Mouse (Mus musculus): Measurements from ENCODE around the gene Rexo5. TPM values are rescaled to one million over a fixed set of nuclear protein-coding genes. Genes with fewer than 3 reads are reported as not detected.
A peak's percentile ranks its signal among the peaks of the same experiment; 100 is the strongest.

Gene Rexo5
- polyA plus RNA-seq, 1 experiment from 2014 or later = 23.9 TPM

DNA sequence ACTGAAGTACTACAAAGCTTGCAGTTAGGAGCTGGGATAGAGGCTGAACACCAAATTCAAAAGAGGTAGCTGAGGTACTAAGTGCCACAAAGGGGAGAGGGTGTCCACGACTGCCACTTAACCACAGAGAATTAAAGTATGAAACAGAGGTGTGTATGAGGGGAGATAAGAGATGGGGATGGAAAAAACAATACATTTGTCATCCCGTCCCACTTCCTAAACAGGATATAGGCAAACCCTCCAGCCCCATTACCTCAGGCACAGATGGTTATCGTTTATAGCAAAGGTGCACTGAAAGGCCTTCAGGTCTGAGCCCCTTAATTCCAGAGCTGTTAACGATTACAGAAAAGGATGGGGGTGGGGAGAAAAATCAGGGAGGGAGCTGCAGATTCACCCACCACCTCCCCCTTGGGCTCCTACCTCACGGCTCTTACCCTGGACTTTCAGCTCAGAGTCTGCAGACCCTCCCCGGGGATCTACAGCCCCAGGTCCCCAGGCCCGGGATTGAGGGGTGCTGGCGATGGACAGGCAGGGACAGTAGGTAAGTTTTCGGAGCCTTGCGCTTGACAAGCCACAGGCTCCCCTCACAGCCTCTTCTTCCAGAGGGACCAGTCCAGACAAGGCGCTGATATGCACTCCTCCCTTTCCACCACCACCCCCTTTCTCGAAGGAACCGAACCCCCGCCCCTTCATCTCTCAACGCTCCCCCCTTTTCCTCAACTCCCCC, 101.2 kb downstream of the Rexo5 start:
- ATAC-seq (ENCODE audit: borderline replicate concordance, extremely low read depth, low FRiP score, low TSS enrichment) = peak; percentile 47
- no peaks in the 10 kb centered on the region for H3K36me3 ChIP-seq
- H3K4me1 ChIP-seq = peaks cover 27% of the 10 kb centered on the region
- no peaks in the 10 kb centered on the region for H3K9me3 ChIP-seq
- H3K27me3 ChIP-seq = no peaks in the 10 kb centered on the region
- peak overlapping the region; percentile 81 for H3K4me2 ChIP-seq
- peak overlapping the region; percentile 80 for H3K4me3 ChIP-seq
- H3K27ac ChIP-seq = peak overlapping the region; percentile 97
- H3K9ac ChIP-seq = peak overlapping the region; percentile 81
- 1% methylated on average over 15 of the region's 15 CpGs for WGBS

GRCm38 (mm10) chr7:119895639-119896512, 102.1 kb downstream of the Rexo5 start, which contains the start of the genes Lyrm1 and Dcun1d3:
Gene Lyrm1, plus strand, starts transcription at chr7:119895861.
Gene Dcun1d3, minus strand, starts transcription at chr7:119896298.
- WGBS = under 1% methylated on average over 63 of the region's 63 CpGs
- peak; percentile 99 for ATAC-seq (ENCODE audit: borderline replicate concordance, extremely low read depth, low FRiP score, low TSS enrichment)
- H3K9me3 ChIP-seq = no peaks in the 10 kb centered on the region
- peaks cover 27% of the 10 kb centered on the region for H3K4me1 ChIP-seq
- no peaks in the 10 kb centered on the region for H3K27me3 ChIP-seq
- H3K4me2 ChIP-seq = peak within 1 kb of the TSS; percentile 81
- peak within 1 kb of the TSS; percentile 80 for H3K4me3 ChIP-seq
- H3K36me3 ChIP-seq = no peaks in the 10 kb centered on the region
- peak within 1 kb of the TSS; percentile 81 for H3K9ac ChIP-seq
- H3K27ac ChIP-seq = peak within 1 kb of the TSS; percentile 97

DNA sequence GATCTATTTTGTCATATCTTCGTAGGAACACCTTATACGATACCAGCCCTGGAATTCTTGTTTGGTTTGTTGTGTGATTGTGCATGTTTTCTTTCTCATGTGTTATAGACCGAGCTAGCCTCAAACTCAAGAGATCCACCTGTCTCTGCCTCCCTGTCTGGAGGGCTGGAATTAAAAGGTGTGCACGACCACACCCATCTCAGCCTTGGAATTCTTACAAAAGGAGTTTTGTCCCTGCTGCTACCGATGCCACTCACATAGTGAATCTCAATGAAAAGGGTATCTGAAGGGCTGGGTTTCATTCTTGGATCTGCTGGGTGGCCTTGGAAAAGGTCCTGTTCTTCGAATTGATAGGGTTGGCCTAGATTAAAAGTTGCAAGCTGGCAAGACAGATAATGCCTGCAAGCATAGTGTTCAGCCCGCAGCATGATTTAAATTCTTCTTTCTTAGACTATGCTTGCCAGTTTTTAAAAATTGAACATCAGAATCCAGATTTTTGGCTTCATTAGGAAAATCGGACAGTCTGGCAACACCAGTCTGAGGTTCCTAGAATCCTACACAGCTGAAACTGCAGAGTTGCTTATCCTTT, 103.8 kb downstream of the Rexo5 start:
- H3K4me1 ChIP-seq = peaks cover 27% of the 10 kb centered on the region
- no peak overlapping the region for H3K4me2 ChIP-seq
- no peak overlapping the region for H3K4me3 ChIP-seq
- H3K36me3 ChIP-seq = no peaks in the 10 kb centered on the region
- ATAC-seq (ENCODE audit: borderline replicate concordance, extremely low read depth, low FRiP score, low TSS enrichment) = no peak
- 88% methylated on average over 8 of the region's 8 CpGs for WGBS
- H3K9me3 ChIP-seq = no peaks in the 10 kb centered on the region
- no peak overlapping the region for H3K9ac ChIP-seq
- H3K27me3 ChIP-seq = no peaks in the 10 kb centered on the region
- H3K27ac ChIP-seq = no peak overlapping the region

- Histone ChIP-seq H3K9me3 (no peaks in the 10 kb centered on the region), H3K4me2 (no peak overlapping the region), H3K4me3 (no peak overlapping the region), H3K27me3 (no peaks in the 10 kb centered on the region), H3K36me3 (no peaks in the 10 kb centered on the region), H3K9ac (no peak overlapping the region), H3K4me1 (peaks cover 24% of the 10 kb centered on the region), H3K27ac (no peak overlapping the region)
- no peak for ATAC-seq (ENCODE audit: borderline replicate concordance, extremely low read depth, low FRiP score, low TSS enrichment)
- 43% methylated on average over 1 of the region's 1 CpGs for WGBS
These were observed 104.5 kb downstream of the Rexo5 start for GRCm38 (mm10) chr7:119898247-119898856.

Other genes with a start within 250 kb of the Rexo5 start
- gene Acsm2, start 239.7 kb upstream of the Rexo5 start, polyA plus RNA-seq (2015; fragmentation: Nextera tagmentation; extraction: Ambion mirVana) = 0.20 TPM in 1 of 2 replicates, not detected in the other
- 3.5 and 4.0 TPM in 2 replicates for gene Acsm1, start 187.0 kb upstream of the Rexo5 start, polyA plus RNA-seq (2015; fragmentation: Nextera tagmentation; extraction: Ambion mirVana)
- gene Acsm4, start 104.0 kb upstream of the Rexo5 start, polyA plus RNA-seq (2015; fragmentation: Nextera tagmentation; extraction: Ambion mirVana) = 0.09 TPM in 1 of 2 replicates, not detected in the other
- gene Thumpd1, start 73.2 kb upstream of the Rexo5 start, polyA plus RNA-seq (2015; fragmentation: Nextera tagmentation; extraction: Ambion mirVana) = 70.1 and 72.0 TPM in 2 replicates
- 0.15 and 0.29 TPM in 2 replicates for gene Acsm3, start 33.1 kb upstream of the Rexo5 start, polyA plus RNA-seq (2015; fragmentation: Nextera tagmentation; extraction: Ambion mirVana)
- 26.3 and 26.7 TPM in 2 replicates for gene Eri2, start 52 bp downstream of the Rexo5 start, polyA plus RNA-seq (2015; fragmentation: Nextera tagmentation; extraction: Ambion mirVana)
- 7.0 and 9.0 TPM in 2 replicates for gene Lyrm1, start 101.9 kb downstream of the Rexo5 start, polyA plus RNA-seq (2015; fragmentation: Nextera tagmentation; extraction: Ambion mirVana)
- gene Dcun1d3, start 102.3 kb downstream of the Rexo5 start, polyA plus RNA-seq (2015; fragmentation: Nextera tagmentation; extraction: Ambion mirVana) = 9.4 and 11.3 TPM in 2 replicates

Data from lung, embryonic 15.5 days (tissue).